Mouse (Mus musculus): ENCODE measurements around the gene Cdkl4.

- no peak for TF ChIP-seq CTCF (IDR thresholded peaks at IDR 0.05; ENCODE audit: borderline replicate concordance, insufficient read depth, low read length)
- no peak for TF ChIP-seq POLR2A (IDR thresholded peaks at IDR 0.05; ENCODE audit: low read depth, low read length)
Measured at GRCm38 (mm10) chr17:80568441-80568840, 9.2 kb downstream of the Cdkl4 start.

Measured in embryonic fibroblast, embryonic 13.5 days (primary cell).